Mouse (Mus musculus): ENCODE measurements around the gene Olfr52. TPM values are rescaled to one million over a fixed set of nuclear protein-coding genes. Genes with fewer than 3 reads are reported as not detected.
"Not testable (repeated sequence)": the region's sequence is repeated elsewhere in the genome, so short reads cannot be mapped to it uniquely, and the experiment has no call there.

The Olfr52 gene
- polyA plus RNA-seq (2015; fragmentation: Nextera tagmentation; extraction: Ambion mirVana), result 0.20 TPM in 1 of 2 replicates, not detected in the other

GRCm38 (mm10) chr2:86185583-86185982, at the start of gene Olfr52:
TSS of gene Olfr52 (minus strand) at chr2:86185683.
- ATAC-seq (ENCODE audit: insufficient number of reproducible peaks, low FRiP score, low TSS enrichment, low read depth), result no peak
- no peaks in the 10 kb centered on the region for H3K4me1 ChIP-seq
- no peaks in the 10 kb centered on the region for H3K27me3 ChIP-seq
- H3K4me2 ChIP-seq (replicated peaks), result no peak within 1 kb of the TSS
- H3K27ac ChIP-seq (replicated peaks), result no peak within 1 kb of the TSS
- no peak within 1 kb of the TSS for H3K4me3 ChIP-seq (replicated peaks)
- H3K9ac ChIP-seq, result no peak within 1 kb of the TSS
- H3K9me3 ChIP-seq (replicated peaks), result no peaks in the 10 kb centered on the region
- H3K36me3 ChIP-seq, result no peaks in the 10 kb centered on the region

GRCm38 (mm10) chr2:86231301-86231700, 45.8 kb upstream of the Olfr52 start, which contains the start of gene Olfr1047:
TSS of gene Olfr1047 (minus strand) at chr2:86231401.
- Histone ChIP-seq H3K27me3 (no peaks in the 10 kb centered on the region), H3K9ac (no peak within 1 kb of the TSS), H3K4me2 (replicated peaks) (no peak within 1 kb of the TSS), H3K4me1 (no peaks in the 10 kb centered on the region), H3K27ac (replicated peaks) (no peak within 1 kb of the TSS), H3K4me3 (replicated peaks) (no peak within 1 kb of the TSS), H3K36me3 (no peaks in the 10 kb centered on the region), H3K9me3 (replicated peaks) (no peaks in the 10 kb centered on the region)
- WGBS, result 90% methylated on average over 1 of the region's 1 CpGs
- no peak for ATAC-seq (ENCODE audit: insufficient number of reproducible peaks, low FRiP score, low TSS enrichment, low read depth)

GRCm38 (mm10) chr2:86219214-86219613, 33.7 kb upstream of the Olfr52 start, which contains the start of gene Olfr1046:
TSS of gene Olfr1046 (minus strand) at chr2:86219314.
- Histone ChIP-seq H3K36me3 (no peaks in the 10 kb centered on the region), H3K9ac (no peak within 1 kb of the TSS), H3K4me3 (replicated peaks) (no peak within 1 kb of the TSS), H3K27me3 (no peaks in the 10 kb centered on the region), H3K9me3 (replicated peaks) (no peaks in the 10 kb centered on the region), H3K27ac (replicated peaks) (no peak within 1 kb of the TSS), H3K4me1 (no peaks in the 10 kb centered on the region), H3K4me2 (replicated peaks) (no peak within 1 kb of the TSS)
- ATAC-seq (ENCODE audit: insufficient number of reproducible peaks, low FRiP score, low TSS enrichment, low read depth), result no peak
- WGBS, result 60% methylated on average over 2 of the region's 2 CpGs

GRCm38 (mm10) chr2:86202909-86203308, 17.4 kb upstream of the Olfr52 start, which contains the start of gene Olfr1045:
TSS of gene Olfr1045 (minus strand) at chr2:86203009.
- Histone ChIP-seq H3K9me3 (replicated peaks) (no peaks in the 10 kb centered on the region), H3K27ac (replicated peaks) (no peak within 1 kb of the TSS), H3K4me1 (no peaks in the 10 kb centered on the region), H3K4me3 (replicated peaks) (no peak within 1 kb of the TSS), H3K9ac (no peak within 1 kb of the TSS), H3K36me3 (no peaks in the 10 kb centered on the region), H3K4me2 (replicated peaks) (no peak within 1 kb of the TSS), H3K27me3 (no peaks in the 10 kb centered on the region)
- ATAC-seq (ENCODE audit: insufficient number of reproducible peaks, low FRiP score, low TSS enrichment, low read depth), result no peak

GRCm38 (mm10) chr2:86195863-86196262, 10.4 kb upstream of the Olfr52 start:
- ATAC-seq (ENCODE audit: insufficient number of reproducible peaks, low FRiP score, low TSS enrichment, low read depth), result no peak
- Histone ChIP-seq H3K9ac (no peak overlapping the region), H3K4me3 (replicated peaks) (no peak overlapping the region)

GRCm38 (mm10) chr2:86179950-86180349, 5.5 kb downstream of the Olfr52 start:
- H3K4me1 ChIP-seq, result no peaks in the 10 kb centered on the region
- no peak for ATAC-seq (ENCODE audit: insufficient number of reproducible peaks, low FRiP score, low TSS enrichment, low read depth)
- no peaks in the 10 kb centered on the region for H3K36me3 ChIP-seq
- no peaks in the 10 kb centered on the region for H3K9me3 ChIP-seq (replicated peaks)
- no peak overlapping the region for H3K27ac ChIP-seq (replicated peaks)
- no peaks in the 10 kb centered on the region for H3K27me3 ChIP-seq
- H3K9ac ChIP-seq, result no peak overlapping the region
- 69% methylated on average over 3 of the region's 3 CpGs for WGBS
- H3K4me3 ChIP-seq (replicated peaks), result no peak overlapping the region
- no peak overlapping the region for H3K4me2 ChIP-seq (replicated peaks)

More at GRCm38 (mm10) chr2:86195863-86196262, 10.4 kb upstream of the Olfr52 start:
- no peak overlapping the region for H3K27ac ChIP-seq (replicated peaks)
- no peaks in the 10 kb centered on the region for H3K9me3 ChIP-seq (replicated peaks)
- no peaks in the 10 kb centered on the region for H3K36me3 ChIP-seq
- 47% methylated on average over 1 of the region's 1 CpGs for WGBS
- no peaks in the 10 kb centered on the region for H3K27me3 ChIP-seq
- H3K4me2 ChIP-seq (replicated peaks), result no peak overlapping the region
- H3K4me1 ChIP-seq, result no peaks in the 10 kb centered on the region

GRCm38 (mm10) chr2:86177720-86178119, 7.8 kb downstream of the Olfr52 start, which contains the start of gene Olfr1044:
TSS of gene Olfr1044 (minus strand) at chr2:86177820.
- Histone ChIP-seq H3K9ac (no peak within 1 kb of the TSS), H3K4me3 (replicated peaks) (no peak within 1 kb of the TSS), H3K27me3 (no peaks in the 10 kb centered on the region), H3K9me3 (replicated peaks) (no peaks in the 10 kb centered on the region), H3K27ac (replicated peaks) (no peak within 1 kb of the TSS), H3K4me1 (no peaks in the 10 kb centered on the region), H3K4me2 (replicated peaks) (no peak within 1 kb of the TSS), H3K36me3 (no peaks in the 10 kb centered on the region)
- no peak for ATAC-seq (ENCODE audit: insufficient number of reproducible peaks, low FRiP score, low TSS enrichment, low read depth)

GRCm38 (mm10) chr2:86175422-86175821, 10.1 kb downstream of the Olfr52 start:
- H3K27me3 ChIP-seq; H3K4me3 ChIP-seq (replicated peaks); H3K9me3 ChIP-seq (replicated peaks); H3K4me2 ChIP-seq (replicated peaks); ATAC-seq (ENCODE audit: insufficient number of reproducible peaks, low FRiP score, low TSS enrichment, low read depth); H3K9ac ChIP-seq; H3K36me3 ChIP-seq; H3K4me1 ChIP-seq; H3K27ac ChIP-seq (replicated peaks): not testable (repeated sequence)
- 70% methylated on average over 7 of the region's 7 CpGs for WGBS

- 89% methylated on average over 2 of the region's 2 CpGs for WGBS
- no peak within 1 kb of the TSS for H3K27ac ChIP-seq (replicated peaks)
- no peaks in the 10 kb centered on the region for H3K27me3 ChIP-seq
- H3K4me1 ChIP-seq, result no peaks in the 10 kb centered on the region
- no peak within 1 kb of the TSS for H3K9ac ChIP-seq
- H3K9me3 ChIP-seq (replicated peaks), result no peaks in the 10 kb centered on the region
- H3K36me3 ChIP-seq, result no peaks in the 10 kb centered on the region
- H3K4me2 ChIP-seq (replicated peaks), result no peak within 1 kb of the TSS
- no peak within 1 kb of the TSS for H3K4me3 ChIP-seq (replicated peaks)
- ATAC-seq (ENCODE audit: insufficient number of reproducible peaks, low FRiP score, low TSS enrichment, low read depth), result no peak
Observed at GRCm38 (mm10) chr2:86167422-86167821, 18.1 kb downstream of the Olfr52 start, which contains the start of gene Olfr1043. TSS of gene Olfr1043 (minus strand) at chr2:86167522.

GRCm38 (mm10) chr2:86161738-86162137, 23.7 kb downstream of the Olfr52 start, which contains the start of gene Olfr1042:
TSS of gene Olfr1042 (minus strand) at chr2:86161838.
- no peak within 1 kb of the TSS for H3K9ac ChIP-seq
- ATAC-seq (ENCODE audit: insufficient number of reproducible peaks, low FRiP score, low TSS enrichment, low read depth), result no peak
- H3K4me3 ChIP-seq (replicated peaks), result no peak within 1 kb of the TSS
- H3K27me3 ChIP-seq, result no peaks in the 10 kb centered on the region
- 90% methylated on average over 2 of the region's 2 CpGs for WGBS
- H3K27ac ChIP-seq (replicated peaks), result no peak within 1 kb of the TSS
- no peak within 1 kb of the TSS for H3K4me2 ChIP-seq (replicated peaks)
- H3K4me1 ChIP-seq, result no peaks in the 10 kb centered on the region
- H3K36me3 ChIP-seq, result no peaks in the 10 kb centered on the region
- no peaks in the 10 kb centered on the region for H3K9me3 ChIP-seq (replicated peaks)

GRCm38 (mm10) chr2:86146632-86147031, 38.9 kb downstream of the Olfr52 start, which contains the start of gene Olfr1040:
TSS of gene Olfr1040 (minus strand) at chr2:86146732.
- no peaks in the 10 kb centered on the region for H3K36me3 ChIP-seq
- H3K9ac ChIP-seq, result no peak within 1 kb of the TSS
- no peaks in the 10 kb centered on the region for H3K9me3 ChIP-seq (replicated peaks)
- H3K27ac ChIP-seq (replicated peaks), result no peak within 1 kb of the TSS
- H3K4me2 ChIP-seq (replicated peaks), result no peak within 1 kb of the TSS
- 90% methylated on average over 1 of the region's 1 CpGs for WGBS
- no peaks in the 10 kb centered on the region for H3K27me3 ChIP-seq
- ATAC-seq (ENCODE audit: insufficient number of reproducible peaks, low FRiP score, low TSS enrichment, low read depth), result no peak
- no peak within 1 kb of the TSS for H3K4me3 ChIP-seq (replicated peaks)
- H3K4me1 ChIP-seq, result no peaks in the 10 kb centered on the region

- no peak within 1 kb of the TSS for H3K4me2 ChIP-seq (replicated peaks)
- no peaks in the 10 kb centered on the region for H3K9me3 ChIP-seq (replicated peaks)
- no peaks in the 10 kb centered on the region for H3K36me3 ChIP-seq
- no peak within 1 kb of the TSS for H3K9ac ChIP-seq
- WGBS, result 88% methylated on average over 1 of the region's 1 CpGs
- no peak within 1 kb of the TSS for H3K4me3 ChIP-seq (replicated peaks)
- H3K27ac ChIP-seq (replicated peaks), result no peak within 1 kb of the TSS
- H3K27me3 ChIP-seq, result no peaks in the 10 kb centered on the region
- H3K4me1 ChIP-seq, result no peaks in the 10 kb centered on the region
- no peak for ATAC-seq (ENCODE audit: insufficient number of reproducible peaks, low FRiP score, low TSS enrichment, low read depth)
Observed at GRCm38 (mm10) chr2:86135828-86136227, 49.7 kb downstream of the Olfr52 start, which contains the start of gene Olfr1039. TSS of gene Olfr1039 (minus strand) at chr2:86135928.

Measured in embryonic facial prominence, embryonic 15.5 days (tissue).